Mouse (Mus musculus) spleen, adult 2 months (tissue): ENCODE results near the gene Ddx39. TPM values are rescaled to one million over a fixed set of nuclear protein-coding genes. Genes with fewer than 3 reads are reported as not detected.
A peak's percentile ranks its signal among the peaks of the same experiment; 100 is the strongest.

Source experiments
- DNase-seq, 2 experiments: peaks; one replicate each; pipeline versions ENCODE4 v3.0.0 to v3.0.0-alpha.2; 2012 to 2021; ENCODE audit warnings: low spot score in 2 of 2, low read depth in 1 of 2
- H3K27ac ChIP-seq: fragments of 200-500 bp; 2 replicates; pipeline ENCODE4 v1.5.1; 2012; ENCODE audit warnings: low read length, inconsistent platforms; ENCODE audit not compliant: insufficient read depth
- H3K27me3 ChIP-seq: fragments of 200-500 bp; 2 replicates; pipeline ENCODE4 v1.6.1; 2012; ENCODE audit warnings: mild to moderate bottlenecking, moderate library complexity, low read length, inconsistent platforms; ENCODE audit not compliant: control insufficient read depth, insufficient read depth
- H3K36me3 ChIP-seq: fragments of 200-500 bp; 2 replicates; pipeline ENCODE4 v1.6.1; 2012; ENCODE audit warnings: mild to moderate bottlenecking, low read length, inconsistent platforms; ENCODE audit not compliant: control insufficient read depth, insufficient read depth
- H3K4me1 ChIP-seq: fragments of 200-500 bp; 2 replicates; pipeline ENCODE4 v1.6.1; 2011; ENCODE audit warnings: inconsistent platforms; ENCODE audit not compliant: control insufficient read depth, insufficient read depth, insufficient read length
- H3K4me3 ChIP-seq: fragments of 200-500 bp; 2 replicates; pipeline ENCODE4 v1.5.1; 2011; ENCODE audit warnings: mild to moderate bottlenecking, inconsistent platforms; ENCODE audit not compliant: insufficient read depth, insufficient read length; ENCODE audit errors: extremely low read depth
- CTCF ChIP-seq: fragments of 200-500 bp; IDR thresholded peaks from 2 replicates; pipeline ENCODE4 v1.5.1; 2011; ENCODE audit warnings: mild to moderate bottlenecking, inconsistent platforms; ENCODE audit not compliant: insufficient read depth, insufficient read length, insufficient replicate concordance; ENCODE audit errors: extremely low read depth
- POLR2A ChIP-seq: fragments of 200-500 bp; IDR thresholded peaks from 2 replicates; pipeline ENCODE4 v1.6.1; 2011; ENCODE audit warnings: low read depth, low read length, inconsistent platforms
- WGBS: fragments of 180-500 bp; shearing (Covaris S2); methylation state at CpG from one replicate; pipeline ENCODE4 v1.1.7; 2018; 5-methylcytosine and 5-hydroxymethylcytosine counted together
- polyA plus RNA-seq: library from polyadenylated mRNA; depleted of rRNA; stranded (reverse); fragments of >200 nt; gene quantifications from 2 replicates; pipeline ENCODE4 v1.2.3, GENCODE M21; 2012

Gene Ddx39
- polyA plus RNA-seq, 1 experiment = 52.9 TPM

- peak within 1 kb of the TSS; percentile 78 for H3K4me3 ChIP-seq
- peak; percentile 55 to 81 for DNase-seq
- WGBS = under 1% methylated on average over 84 of the region's 85 CpGs
- H3K36me3 ChIP-seq = no peaks in the 10 kb centered on the region
- H3K27ac ChIP-seq = peak within 1 kb of the TSS; percentile 97
- TF ChIP-seq POLR2A = peak; percentile 72; the same call in 1 of the 2 replicates
- no peak for TF ChIP-seq CTCF
- H3K27me3 ChIP-seq = no peaks in the 10 kb centered on the region
- peaks cover 27% of the 10 kb centered on the region for H3K4me1 ChIP-seq
Observed at GRCm38 (mm10) chr8:83698661-83699453, 16.1 kb upstream of the Ddx39 start, which contains the start of gene Pkn1. Gene Pkn1, minus strand, starts transcription at chr8:83699179.

GRCm38 (mm10) chr8:83699566-83699965 is 15.4 kb upstream of the Ddx39 start:
- TF ChIP-seq CTCF (no peak), POLR2A (peak; percentile 62)
- peaks cover 20% of the 10 kb centered on the region for H3K4me1 ChIP-seq
- H3K27me3 ChIP-seq = no peaks in the 10 kb centered on the region
- peak overlapping the region; percentile 78 for H3K4me3 ChIP-seq
- no peaks in the 10 kb centered on the region for H3K36me3 ChIP-seq
- DNase-seq = peak; percentile 40 to 49
- 3% methylated on average over 9 of the region's 9 CpGs for WGBS
- H3K27ac ChIP-seq = peak overlapping the region; percentile 97

- peak overlapping the region; percentile 19; the same call in 1 of the 2 replicates for H3K27ac ChIP-seq
Observed at GRCm38 (mm10) chr8:83700423-83701085, 14.4 kb upstream of the Ddx39 start.

GRCm38 (mm10) chr8:83703426-83703825 is 11.6 kb upstream of the Ddx39 start:
- DNase-seq = no peak
- 91% methylated on average over 4 of the region's 4 CpGs for WGBS

More at GRCm38 (mm10) chr8:83700423-83701085, 14.4 kb upstream of the Ddx39 start:
- peaks cover 10% of the 10 kb centered on the region; the same call in 1 of the 2 replicates for H3K4me1 ChIP-seq
- TF ChIP-seq POLR2A (no peak), CTCF (no peak)
- no peak overlapping the region for H3K4me3 ChIP-seq
- no peaks in the 10 kb centered on the region for H3K27me3 ChIP-seq
- 69% methylated on average over 9 of the region's 9 CpGs for WGBS
- H3K36me3 ChIP-seq = no peaks in the 10 kb centered on the region
- DNase-seq = no peak

GRCm38 (mm10) chr8:83706411-83706810 is 8.6 kb upstream of the Ddx39 start:
- H3K4me3 ChIP-seq = no peak overlapping the region
- H3K27me3 ChIP-seq = no peaks in the 10 kb centered on the region
- WGBS = 71% methylated on average over 5 of the region's 5 CpGs
- H3K4me1 ChIP-seq = no peaks in the 10 kb centered on the region
- H3K36me3 ChIP-seq = no peaks in the 10 kb centered on the region
- no peak overlapping the region for H3K27ac ChIP-seq
- no peak for DNase-seq
- TF ChIP-seq POLR2A = no peak
- no peak for TF ChIP-seq CTCF

More at GRCm38 (mm10) chr8:83703426-83703825, 11.6 kb upstream of the Ddx39 start:
- Histone ChIP-seq H3K4me3 (no peak overlapping the region), H3K36me3 (no peaks in the 10 kb centered on the region), H3K27me3 (no peaks in the 10 kb centered on the region), H3K4me1 (no peaks in the 10 kb centered on the region), H3K27ac (no peak overlapping the region)
- TF ChIP-seq POLR2A (no peak), CTCF (no peak)

- Histone ChIP-seq H3K4me1 (no peaks in the 10 kb centered on the region), H3K4me3 (no peak overlapping the region), H3K27ac (no peak overlapping the region), H3K27me3 (no peaks in the 10 kb centered on the region), H3K36me3 (no peaks in the 10 kb centered on the region)
- WGBS = 85% methylated on average over 8 of the region's 8 CpGs
- no peak for TF ChIP-seq POLR2A
- TF ChIP-seq CTCF = no peak
- no peak for DNase-seq
Observed at GRCm38 (mm10) chr8:83707554-83707953, 7.4 kb upstream of the Ddx39 start.
